Mouse (Mus musculus) kidney, adult 9 months (tissue): Measurements from ENCODE around the gene Cdhr5.
"Not testable (repeated sequence)": the region's sequence is repeated elsewhere in the genome, so short reads cannot be mapped to it uniquely, and the experiment has no call there.

Source experiments
- DNase-seq: peaks from one replicate; pipeline ENCODE4 v3.0.0; 2022

Gene Cdhr5

GRCm38 (mm10) chr7:141277701-141278678 is 1.4 kb upstream of the Cdhr5 start:
- DNase-seq, result no peak

- DNase-seq, result no peak
Observed at GRCm38 (mm10) chr7:141275356-141275755, 1.2 kb downstream of the Cdhr5 start.

- DNase-seq, result no peak
Observed at GRCm38 (mm10) chr7:141270631-141271030, 6.0 kb downstream of the Cdhr5 start.

- DNase-seq, result no peak
Observed at GRCm38 (mm10) chr7:141269273-141269545, 7.4 kb downstream of the Cdhr5 start.

- no peak for DNase-seq
Observed at GRCm38 (mm10) chr7:141268466-141269272, 7.9 kb downstream of the Cdhr5 start.

- DNase-seq, result peak; percentile 78
Observed at GRCm38 (mm10) chr7:141265739-141266561, 10.6 kb downstream of the Cdhr5 start, which contains the start of gene Irf7. Gene Irf7 (minus strand): TSS chr7:141266481.

GRCm38 (mm10) chr7:141265411-141265738 is 11.2 kb downstream of the Cdhr5 start:
- no peak for DNase-seq

GRCm38 (mm10) chr7:141264761-141265410 is 11.7 kb downstream of the Cdhr5 start:
- peak; percentile 44 for DNase-seq

GRCm38 (mm10) chr7:141264041-141264700 is 12.4 kb downstream of the Cdhr5 start:
- no peak for DNase-seq

- no peak for DNase-seq
Observed at GRCm38 (mm10) chr7:141263640-141264039, 12.9 kb downstream of the Cdhr5 start.

GRCm38 (mm10) chr7:141261480-141261879 is 15.1 kb downstream of the Cdhr5 start:
- DNase-seq, result no peak

GRCm38 (mm10) chr7:141256159-141256558 is 20.4 kb downstream of the Cdhr5 start:
- no peak for DNase-seq

- not testable (repeated sequence) for DNase-seq
Observed at GRCm38 (mm10) chr7:141250486-141250885, 26.1 kb downstream of the Cdhr5 start.

- DNase-seq, result no peak
Observed at GRCm38 (mm10) chr7:141231551-141231950, 45.0 kb downstream of the Cdhr5 start.

- no peak for DNase-seq
Observed at GRCm38 (mm10) chr7:141231111-141231510, 45.5 kb downstream of the Cdhr5 start.

- DNase-seq, result no peak
Observed at GRCm38 (mm10) chr7:141230570-141230969, 46.0 kb downstream of the Cdhr5 start.

GRCm38 (mm10) chr7:141229702-141230101 is 46.9 kb downstream of the Cdhr5 start:
- no peak for DNase-seq

GRCm38 (mm10) chr7:141228279-141229067 is 48.1 kb downstream of the Cdhr5 start, which contains the start of gene Phrf1:
Gene Phrf1 (plus strand): TSS chr7:141228784.
- DNase-seq, result peak; percentile 90

- no peak for DNase-seq
Observed at GRCm38 (mm10) chr7:141227796-141228195, 48.8 kb downstream of the Cdhr5 start.

GRCm38 (mm10) chr7:141226535-141226934 is 50.1 kb downstream of the Cdhr5 start:
- no peak for DNase-seq

- no peak for DNase-seq
Observed at GRCm38 (mm10) chr7:141222696-141223215, 53.8 kb downstream of the Cdhr5 start.
